Mouse (Mus musculus): ENCODE results near the gene 2210010C04Rik.

- TF ChIP-seq CTCF (IDR thresholded peaks at IDR 0.05) (no peak), EP300 (IDR thresholded peaks at IDR 0.05) (no peak)
These were observed 8.3 kb downstream of the 2210010C04Rik start for GRCm38 (mm10) chr6:41027053-41027452.
